Mouse (Mus musculus) megakaryocyte, adult 5-6 weeks (primary cell): ENCODE measurements at regions not wholly inside any gene's neighbourhood (a gene's known extent, or its start where the extent isn't known, plus 50 kb on each side); places are given as distances from the start of the nearest gene placed in this dataset.
A peak's percentile ranks its signal among the peaks of the same experiment; 100 is the strongest.

Experiments
- ATAC-seq: 2 replicates; pipeline ENCODE4 v1.8.0; 2016; ENCODE audit warnings: mild to moderate bottlenecking, inconsistent platforms; ENCODE audit not compliant: poor library complexity, severe bottlenecking

DNA sequence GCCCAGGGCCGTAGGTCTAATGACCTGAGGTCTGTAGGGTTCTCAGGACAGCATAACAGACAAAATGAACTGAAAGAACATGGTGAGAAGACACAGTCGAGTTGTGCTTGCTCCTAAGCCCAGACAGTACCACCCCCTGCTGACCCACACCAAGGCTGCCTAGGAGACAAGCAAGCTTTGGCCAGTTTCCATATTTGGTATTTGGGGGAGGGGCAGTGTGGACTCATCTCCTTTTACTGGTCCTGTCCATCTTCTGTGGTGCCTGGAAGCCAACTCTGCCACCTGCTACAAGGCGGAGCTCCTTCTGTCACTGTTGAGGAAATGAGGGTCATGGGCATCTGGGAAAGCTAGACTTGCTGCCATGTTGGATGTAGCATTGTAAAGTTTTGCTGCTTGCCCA, 68.9 kb downstream of the Tex29 start:
- ATAC-seq = no peak

DNA sequence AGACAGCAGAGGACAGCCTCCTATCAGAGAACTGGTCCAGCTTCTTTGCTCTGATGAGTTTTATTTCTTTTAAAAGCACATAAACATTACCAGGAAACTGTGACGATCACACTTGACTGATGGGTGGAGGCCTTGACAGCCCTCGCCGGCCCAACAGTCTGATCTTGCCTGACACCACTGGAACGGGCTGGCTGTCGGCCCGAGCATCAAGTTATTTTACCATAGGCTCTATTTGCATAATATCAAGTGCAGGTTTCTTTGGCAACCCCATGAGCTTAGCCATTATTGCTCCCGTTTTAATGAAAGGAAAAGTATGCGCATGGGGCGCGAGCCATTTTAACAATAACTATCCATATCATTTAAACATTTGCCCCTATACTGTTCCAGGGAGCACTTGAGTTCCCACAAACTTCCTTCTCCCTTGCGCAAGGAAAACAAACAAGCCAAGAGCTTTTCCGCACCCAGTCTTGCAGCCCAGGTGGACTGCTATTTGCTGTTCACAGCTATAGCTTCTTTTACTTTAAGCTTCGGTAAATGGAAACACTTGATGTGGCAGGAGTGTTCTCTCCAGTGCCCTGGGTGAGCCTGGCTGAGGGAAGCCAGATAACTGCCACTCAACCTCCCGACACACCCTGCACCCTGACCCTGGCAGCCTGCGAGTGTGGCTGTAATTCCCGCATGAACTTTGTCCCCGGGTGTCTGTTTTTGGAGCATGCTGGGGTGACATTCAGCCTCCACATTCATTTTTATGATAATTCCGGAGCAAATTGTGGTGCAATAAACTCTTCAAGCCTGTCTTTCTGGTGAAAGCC, 71.6 kb downstream of the Tex29 start:
- no peak for ATAC-seq

DNA sequence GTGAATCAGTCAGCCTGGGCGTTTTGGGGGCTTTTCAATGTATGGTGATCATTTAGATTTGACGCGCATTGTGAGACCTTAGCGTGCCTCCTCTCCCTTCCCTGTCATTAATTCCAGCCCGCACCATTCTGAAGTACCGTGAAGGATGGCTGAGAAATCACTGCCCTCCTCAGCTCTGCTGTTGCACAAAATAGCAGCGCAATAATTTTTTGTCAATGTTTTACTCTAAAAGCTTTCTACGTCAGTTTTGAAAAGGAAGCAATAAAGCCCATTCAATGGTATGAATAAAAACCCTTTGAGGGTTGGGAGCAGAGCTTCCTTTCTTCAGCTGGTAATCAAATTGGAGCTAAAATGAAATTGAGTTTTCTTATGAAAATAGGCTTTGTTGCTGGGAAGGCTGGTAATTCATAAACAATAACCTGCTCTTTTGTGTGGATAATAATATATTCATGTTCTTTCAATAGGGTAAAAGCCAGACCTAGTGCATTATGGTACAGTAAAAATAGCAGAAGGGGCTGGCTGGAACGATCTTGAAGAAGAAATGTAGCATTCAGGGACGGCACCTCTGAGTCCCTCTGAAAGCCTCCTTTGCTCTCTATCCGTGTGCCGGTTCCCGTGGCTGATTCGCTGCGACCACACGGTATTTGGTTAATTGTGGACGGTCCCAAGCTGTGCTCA, 72.3 kb downstream of the Tex29 start:
- no peak for ATAC-seq

- ATAC-seq = no peak
These were observed 73.0 kb downstream of the Tex29 start for GRCm38 (mm10) chr8:11913129-11913900.

- ATAC-seq = no peak
These were observed 73.9 kb downstream of the Tex29 start for GRCm38 (mm10) chr8:11914131-11914530.

DNA sequence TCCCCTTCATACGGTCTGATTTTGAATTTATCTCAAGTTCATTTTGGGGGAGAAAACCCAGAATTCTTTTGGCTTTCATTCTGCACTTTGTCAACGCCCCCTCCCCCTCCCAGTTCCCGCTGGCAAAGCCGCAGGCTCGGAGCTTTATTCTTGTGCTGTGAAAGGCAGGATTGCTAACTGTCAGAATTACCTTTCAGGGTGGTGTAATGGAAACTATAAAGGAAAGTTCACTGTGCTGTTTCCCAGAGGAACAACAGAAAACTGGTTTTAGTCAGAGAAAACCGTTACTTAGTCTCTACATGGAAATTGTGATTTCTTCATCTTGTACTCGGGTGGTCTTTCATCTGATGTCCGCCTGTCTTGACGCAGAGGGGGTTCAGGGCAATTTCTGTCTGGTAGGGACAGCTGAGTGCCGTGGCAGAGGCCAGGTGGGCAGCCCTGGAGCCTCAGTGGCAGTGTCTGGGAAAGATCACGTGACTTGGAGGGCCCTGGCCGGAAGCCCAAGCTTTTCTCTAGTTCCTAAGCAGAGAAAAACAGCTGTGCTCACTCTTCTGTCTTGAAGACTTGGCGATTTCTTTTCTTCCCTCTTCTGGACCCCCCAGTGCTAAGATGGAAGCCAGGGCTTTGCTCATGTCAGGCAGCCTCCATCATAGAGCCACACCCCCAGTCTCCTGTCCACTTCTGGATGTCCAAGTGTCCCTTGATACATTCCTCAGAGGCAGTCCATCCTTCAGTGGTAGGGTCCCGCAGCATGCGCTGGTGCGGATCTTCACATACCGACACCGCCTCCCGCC, 74.6 kb downstream of the Tex29 start:
- no peak for ATAC-seq

DNA sequence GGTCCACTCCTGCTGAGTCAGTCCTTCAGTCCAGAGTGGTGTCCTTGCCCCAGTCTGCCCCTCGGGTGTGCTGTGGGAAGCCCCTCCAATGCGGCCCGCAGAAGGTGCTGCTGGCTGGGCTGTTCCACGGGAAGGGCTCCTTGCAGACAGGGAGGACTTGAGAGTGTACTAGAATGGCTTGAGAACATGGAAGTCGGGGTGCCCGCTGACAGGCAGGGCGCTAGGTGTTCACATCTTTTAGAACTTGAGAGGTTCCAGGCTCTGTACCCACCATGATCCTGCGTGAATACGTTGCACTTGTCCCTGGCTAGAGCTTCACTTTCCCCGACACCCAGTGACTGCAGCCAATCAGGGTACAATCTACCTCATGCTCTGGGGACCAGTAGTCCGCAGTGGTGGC, 75.4 kb downstream of the Tex29 start:
- ATAC-seq = no peak

GRCm38 (mm10) chr8:11919876-11920275, 79.6 kb downstream of the Tex29 start:
- ATAC-seq = no peak

DNA sequence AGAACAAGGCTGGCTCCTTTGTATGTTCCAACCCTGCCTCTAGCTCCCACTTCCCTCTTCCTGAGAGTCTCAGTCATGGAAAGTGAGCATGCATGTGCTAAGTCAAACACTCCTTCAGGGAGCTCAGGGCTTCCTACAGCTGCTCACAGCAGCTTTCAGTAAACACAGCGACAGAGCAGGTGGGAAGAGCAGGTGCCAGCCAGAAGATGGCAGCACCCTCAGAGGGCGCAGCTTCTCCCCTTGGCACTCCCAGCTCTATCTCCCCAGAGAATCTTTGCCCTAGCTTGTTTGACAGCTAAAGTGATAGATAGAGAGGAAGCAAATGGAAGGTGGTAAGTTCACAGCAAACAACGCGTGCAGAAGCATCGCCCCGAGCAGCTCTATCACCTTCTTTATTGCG, 82.8 kb downstream of the Tex29 start:
- ATAC-seq = no peak

GRCm38 (mm10) chr8:11924165-11924564, 83.9 kb downstream of the Tex29 start:
- 0 out of 2 replicates have a peak, but pooled peaks have one; percentile 54 for ATAC-seq

GRCm38 (mm10) chr8:11942892-11943332, 102.6 kb downstream of the Tex29 start:
- ATAC-seq = peak; percentile 63

GRCm38 (mm10) chr8:11947766-11948165, 107.5 kb downstream of the Tex29 start:
- ATAC-seq = no peak

DNA sequence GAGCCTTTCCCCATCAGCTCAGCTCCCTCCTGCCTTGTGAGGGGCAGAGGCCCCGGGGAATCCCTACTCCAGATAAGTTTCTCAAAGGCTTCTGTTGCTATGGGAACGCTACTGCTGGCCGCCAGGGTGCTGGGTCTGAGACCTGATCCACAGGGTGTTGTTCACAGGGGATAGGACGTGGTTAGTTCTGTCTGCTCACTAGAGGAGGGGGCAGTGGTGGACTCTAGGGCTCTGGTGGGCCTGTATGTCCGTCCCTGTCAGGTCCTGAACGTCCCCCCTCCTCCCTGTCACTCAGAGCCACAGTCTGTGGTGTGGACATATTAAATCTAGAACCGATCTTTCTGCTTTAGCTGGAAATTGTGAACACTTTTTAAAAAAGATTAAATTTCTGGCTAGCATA, 116.0 kb downstream of the Tex29 start:
- no peak for ATAC-seq

GRCm38 (mm10) chr8:11957046-11957783, 116.9 kb downstream of the Tex29 start:
- no peak for ATAC-seq

DNA sequence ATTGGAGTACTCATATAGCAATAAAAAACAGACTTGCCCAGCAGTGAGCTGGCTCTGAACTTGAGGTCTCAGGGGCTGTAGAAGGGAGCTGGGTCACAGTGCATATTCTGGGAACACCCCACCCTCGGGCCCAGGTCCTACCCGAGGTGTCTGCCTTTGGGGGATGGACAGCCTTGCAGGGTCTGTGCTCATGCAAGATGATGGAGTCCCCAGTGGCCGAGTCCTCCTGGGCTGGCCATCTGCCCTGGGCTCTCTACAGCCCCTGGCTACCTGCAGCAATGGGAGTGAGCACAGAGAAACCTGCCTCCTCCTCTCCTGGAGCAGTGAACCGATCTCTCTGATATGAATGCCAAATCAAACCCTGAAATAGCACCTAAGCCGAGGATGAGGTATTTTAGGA, 117.9 kb downstream of the Tex29 start:
- no peak for ATAC-seq

GRCm38 (mm10) chr8:11959466-11959865, 119.2 kb downstream of the Tex29 start:
- ATAC-seq = no peak

DNA sequence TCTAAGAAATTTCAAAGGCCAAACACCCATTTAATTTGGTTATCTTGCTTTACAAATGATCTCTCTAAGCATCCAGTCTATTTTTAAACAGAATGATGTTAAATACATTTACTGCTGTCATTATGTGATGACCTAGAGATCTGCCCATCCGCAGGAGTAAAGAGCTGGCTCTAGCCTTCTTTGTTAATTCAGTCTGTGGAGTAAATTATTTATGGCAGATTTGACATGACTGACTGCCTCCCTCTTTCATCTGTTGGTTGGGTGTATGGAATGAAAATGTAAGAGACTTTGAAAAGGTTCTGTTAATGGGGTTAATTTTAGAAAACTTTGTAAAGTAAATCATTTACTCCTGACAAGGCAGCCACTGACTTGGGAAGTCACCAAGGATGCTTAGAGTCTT, 123.3 kb downstream of the Tex29 start:
- ATAC-seq = no peak

DNA sequence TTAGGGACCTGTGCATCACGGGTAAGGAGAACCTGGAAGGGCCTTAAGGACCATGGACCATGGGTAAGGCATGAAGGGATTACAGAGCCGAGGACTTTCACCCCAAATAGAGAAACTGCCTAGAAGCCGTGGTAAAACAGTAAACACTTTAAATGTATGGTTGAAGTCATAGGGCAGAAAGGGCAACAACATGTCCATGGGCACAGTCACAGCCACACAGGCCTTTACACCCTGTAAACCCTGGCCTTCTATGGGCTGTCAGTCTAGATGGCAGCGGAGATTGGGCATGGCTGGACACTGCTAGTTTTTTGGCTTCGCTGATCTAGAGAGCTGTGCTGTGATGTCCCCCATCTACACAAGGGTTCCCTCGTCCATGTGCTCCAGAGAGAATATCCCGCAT, 127.4 kb downstream of the Tex29 start:
- no peak for ATAC-seq

- ATAC-seq = no peak
These were observed 130.2 kb downstream of the Tex29 start for GRCm38 (mm10) chr8:11970515-11970914.

GRCm38 (mm10) chr8:11973436-11973835, 133.2 kb downstream of the Tex29 start:
- no peak for ATAC-seq
